Mouse (Mus musculus) small intestine, adult 2 months (tissue): ENCODE results near the gene Olfr791. TPM values are rescaled to one million over a fixed set of nuclear protein-coding genes. Genes with fewer than 3 reads are reported as not detected.

ENCODE experiments used
- H3K27ac ChIP-seq: fragments of 200-500 bp; 2 replicates; pipeline ENCODE4 v1.5.1; 2012; ENCODE audit warnings: low read depth, low read length, control low read depth, inconsistent platforms; ENCODE audit not compliant: insufficient read depth
- H3K27me3 ChIP-seq: fragments of 200-500 bp; 2 replicates; pipeline ENCODE4 v1.6.1; 2012; ENCODE audit warnings: mild to moderate bottlenecking, moderate library complexity, low read length, inconsistent platforms; ENCODE audit not compliant: control insufficient read depth, insufficient read depth
- H3K36me3 ChIP-seq: fragments of 200-500 bp; 2 replicates; pipeline ENCODE4 v1.6.1; 2012; ENCODE audit warnings: mild to moderate bottlenecking, low read length, control low read depth, inconsistent platforms; ENCODE audit not compliant: control insufficient read depth, insufficient read depth
- H3K4me1 ChIP-seq: fragments of 200-500 bp; 2 replicates; pipeline ENCODE4 v1.6.1; 2012; ENCODE audit warnings: low read length, inconsistent platforms, mixed read lengths; ENCODE audit not compliant: control insufficient read depth, insufficient read depth, insufficient read length
- H3K4me3 ChIP-seq: fragments of 200-500 bp; 2 replicates; pipeline ENCODE4 v1.5.1; 2012; ENCODE audit warnings: low read depth, mild to moderate bottlenecking, control low read depth, inconsistent platforms, low read length, moderate library complexity
- CTCF ChIP-seq: fragments of 200-500 bp; IDR thresholded peaks from 2 replicates; pipeline ENCODE4 v1.5.1; 2012; ENCODE audit warnings: low read depth, mild to moderate bottlenecking, control low read depth, inconsistent platforms, low read length, moderate library complexity, mixed read lengths; ENCODE audit not compliant: insufficient replicate concordance, insufficient read length; ENCODE audit errors: extremely low read depth
- POLR2A ChIP-seq: fragments of 200-500 bp; IDR thresholded peaks from 2 replicates; pipeline ENCODE4 v1.6.1; 2012; ENCODE audit warnings: low read depth, mild to moderate bottlenecking, control low read depth, inconsistent platforms, low read length, moderate library complexity
- WGBS: fragments of 180-500 bp; shearing (Covaris S2); methylation state at CpG from one replicate; pipeline ENCODE4 v1.1.7; 2018; 5-methylcytosine and 5-hydroxymethylcytosine counted together
- polyA plus RNA-seq: library from polyadenylated mRNA; depleted of rRNA; stranded (reverse); fragments of >200 nt; gene quantifications from 2 replicates; pipeline ENCODE4 v1.2.3, GENCODE M21; 2012; rRNA removed

Gene Olfr791
- polyA plus RNA-seq, 1 experiment: not detected

DNA sequence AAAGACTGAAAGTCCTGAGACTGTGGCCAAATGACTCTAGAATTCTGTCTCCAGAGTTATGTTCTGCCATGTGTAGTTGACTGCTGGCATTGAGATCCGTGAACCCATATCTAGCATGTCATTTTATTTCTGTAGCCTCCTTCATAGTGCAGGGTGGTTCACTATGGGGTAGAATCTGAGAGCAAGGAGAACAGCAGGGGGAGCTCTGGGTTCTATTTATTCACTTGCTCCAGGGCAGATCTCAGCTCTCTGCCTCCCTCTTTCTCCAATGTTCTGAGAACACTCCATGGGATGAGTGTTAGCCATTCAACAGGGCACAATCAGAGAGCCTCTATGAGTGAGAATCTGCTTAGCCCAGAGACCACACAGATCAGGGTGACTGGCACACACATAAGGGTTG is 27.8 kb downstream of the Olfr791 start:
- 54% methylated on average over 1 of the region's 1 CpGs for WGBS
- TF ChIP-seq POLR2A (no peak), CTCF (no peak)
- H3K4me1 ChIP-seq: no peaks in the 10 kb centered on the region
- no peak overlapping the region for H3K4me3 ChIP-seq
- no peaks in the 10 kb centered on the region for H3K27me3 ChIP-seq
- no peaks in the 10 kb centered on the region for H3K36me3 ChIP-seq
- no peak overlapping the region for H3K27ac ChIP-seq

DNA sequence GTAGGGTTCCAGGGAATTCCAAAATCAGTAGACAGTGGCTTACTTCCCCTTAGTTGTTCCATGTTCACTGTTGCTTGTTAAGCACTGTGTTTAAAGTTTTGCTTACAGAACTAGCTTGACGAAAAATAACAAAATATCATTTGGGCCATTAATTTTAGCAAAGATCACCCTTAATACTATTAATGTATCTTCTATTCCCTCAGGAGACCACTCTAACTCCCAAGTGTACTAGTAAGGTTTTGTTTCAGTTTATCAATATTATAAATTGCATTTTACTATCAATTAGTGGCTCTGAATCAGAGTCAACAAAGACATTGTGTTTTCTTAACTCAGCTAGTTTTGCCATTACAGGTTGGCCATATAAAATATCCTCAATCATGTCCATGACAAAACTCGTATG is 45.8 kb downstream of the Olfr791 start, which contains the start of gene Olfr794:
Gene Olfr794 (plus strand): TSS at position 301 of the 400 bp plus-strand sequence.
- Histone ChIP-seq H3K27ac (no peak within 1 kb of the TSS), H3K36me3 (no peaks in the 10 kb centered on the region), H3K4me1 (no peaks in the 10 kb centered on the region), H3K4me3 (no peak within 1 kb of the TSS), H3K27me3 (no peaks in the 10 kb centered on the region)
- 78% methylated on average over 2 of the region's 2 CpGs for WGBS
- TF ChIP-seq POLR2A: no peak
- no peak for TF ChIP-seq CTCF

DNA sequence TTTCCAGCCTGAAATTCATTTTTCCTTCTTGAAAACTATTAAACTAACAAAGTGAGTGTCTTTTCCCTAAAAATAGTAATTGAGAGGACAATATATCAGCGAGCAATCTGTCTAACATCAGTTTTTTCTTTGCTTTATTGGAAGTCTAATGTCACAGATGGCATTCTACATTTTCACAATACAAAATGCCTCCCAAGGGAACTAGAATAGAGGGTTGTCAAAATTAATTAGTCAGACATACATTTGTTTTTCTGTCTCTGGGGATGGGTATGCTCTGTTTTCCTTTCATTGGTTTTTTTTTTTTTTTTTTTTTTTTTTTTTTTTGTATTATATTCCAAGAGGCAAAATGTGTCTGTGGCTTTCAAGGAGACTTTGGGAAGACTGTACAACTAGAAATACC is 55.5 kb downstream of the Olfr791 start:
- H3K27me3 ChIP-seq: no peaks in the 10 kb centered on the region
- H3K4me1 ChIP-seq: no peaks in the 10 kb centered on the region
- no peak for TF ChIP-seq POLR2A
- no peak for TF ChIP-seq CTCF
- WGBS: 55% methylated on average over 1 of the region's 1 CpGs
- no peak overlapping the region for H3K4me3 ChIP-seq
- no peak overlapping the region for H3K27ac ChIP-seq
- H3K36me3 ChIP-seq: no peaks in the 10 kb centered on the region

Other genes starting within 250 kb of the Olfr791 start
- not detected in 2 replicates for gene Olfr780, start 203.7 kb upstream of the Olfr791 start, polyA plus RNA-seq
- not detected in 2 replicates for gene Olfr781, start 192.9 kb upstream of the Olfr791 start, polyA plus RNA-seq
- gene Olfr782, start 172.9 kb upstream of the Olfr791 start, polyA plus RNA-seq: not detected in 2 replicates
- not detected in 2 replicates for gene Olfr784, start 137.7 kb upstream of the Olfr791 start, polyA plus RNA-seq
- not detected in 2 replicates for gene Olfr785, start 116.4 kb upstream of the Olfr791 start, polyA plus RNA-seq
- gene Olfr786, start 94.5 kb upstream of the Olfr791 start, polyA plus RNA-seq: not detected in 2 replicates
- not detected in 2 replicates for gene Olfr787, start 59.9 kb upstream of the Olfr791 start, polyA plus RNA-seq
- gene Olfr788, start 50.8 kb upstream of the Olfr791 start, polyA plus RNA-seq: not detected in 2 replicates
- gene Olfr789, start 37.0 kb upstream of the Olfr791 start, polyA plus RNA-seq: not detected in 2 replicates
- not detected in 2 replicates for gene Olfr790, start 23.3 kb upstream of the Olfr791 start, polyA plus RNA-seq
- gene Olfr792, start 17.4 kb downstream of the Olfr791 start, polyA plus RNA-seq: not detected in 2 replicates
- not detected in 2 replicates for gene Olfr794, start 45.9 kb downstream of the Olfr791 start, polyA plus RNA-seq
- gene Olfr796, start 90.8 kb downstream of the Olfr791 start, polyA plus RNA-seq: not detected in 2 replicates
- not detected in 2 replicates for gene Olfr798, start 106.1 kb downstream of the Olfr791 start, polyA plus RNA-seq
- not detected in 2 replicates for gene Olfr799, start 115.7 kb downstream of the Olfr791 start, polyA plus RNA-seq
- not detected in 2 replicates for gene Olfr800, start 135.9 kb downstream of the Olfr791 start, polyA plus RNA-seq
- not detected in 2 replicates for gene Olfr801, start 152.1 kb downstream of the Olfr791 start, polyA plus RNA-seq
- not detected in 2 replicates for gene Olfr802, start 166.4 kb downstream of the Olfr791 start, polyA plus RNA-seq
- gene Olfr803, start 172.5 kb downstream of the Olfr791 start, polyA plus RNA-seq: not detected in 2 replicates
- not detected in 2 replicates for gene Olfr804, start 181.4 kb downstream of the Olfr791 start, polyA plus RNA-seq
- gene Olfr805, start 207.6 kb downstream of the Olfr791 start, polyA plus RNA-seq: not detected in 2 replicates
- not detected in 2 replicates for gene Olfr806, start 220.1 kb downstream of the Olfr791 start, polyA plus RNA-seq
- gene Olfr807, start 236.0 kb downstream of the Olfr791 start, polyA plus RNA-seq: not detected in 2 replicates
- gene Olfr808, start 243.7 kb downstream of the Olfr791 start, polyA plus RNA-seq: not detected in 2 replicates